Mouse (Mus musculus) thymus, postnatal 25 days (tissue): ENCODE measurements around the gene Saa4.
A peak's percentile ranks its signal among the peaks of the same experiment; 100 is the strongest.
"Not testable (repeated sequence)": the region's sequence is repeated elsewhere in the genome, so short reads cannot be mapped to it uniquely, and the experiment has no call there.

ENCODE experiments used
- DNase-seq: peaks from one replicate; pipeline ENCODE4 v3.0.0; 2022

Saa4 gene

GRCm38 (mm10) chr7:46714518-46714917, 17.9 kb downstream of the Saa4 start:
- DNase-seq, result peak; percentile 72

GRCm38 (mm10) chr7:46712250-46712649, 20.2 kb downstream of the Saa4 start:
- DNase-seq, result no peak

- peak; percentile 88 for DNase-seq
Observed at GRCm38 (mm10) chr7:46710390-46710844, 22.0 kb downstream of the Saa4 start, which contains the start of gene Saal1. Gene Saal1 (minus strand): TSS chr7:46710680.

- DNase-seq, result no peak
Observed at GRCm38 (mm10) chr7:46700521-46701025, 31.8 kb downstream of the Saa4 start.

- no peak for DNase-seq
Observed at GRCm38 (mm10) chr7:46696754-46697153, 35.6 kb downstream of the Saa4 start.

GRCm38 (mm10) chr7:46686827-46687226, 45.6 kb downstream of the Saa4 start:
- DNase-seq, result peak; percentile 22

GRCm38 (mm10) chr7:46680732-46681131, 51.7 kb downstream of the Saa4 start:
- DNase-seq, result no peak

GRCm38 (mm10) chr7:46679044-46679443, 53.4 kb downstream of the Saa4 start:
- not testable (repeated sequence) for DNase-seq

GRCm38 (mm10) chr7:46678417-46678816, 54.0 kb downstream of the Saa4 start:
- DNase-seq, result no peak
